Mouse (Mus musculus): Measurements from ENCODE around the gene Zfp683. TPM values are rescaled to one million over a fixed set of nuclear protein-coding genes. Genes with fewer than 3 reads are reported as not detected.

Zfp683 gene
- polyA plus RNA-seq, 1 experiment from 2014 or later, result not detected

GRCm38 (mm10) chr4:134092382-134093288 is 39.0 kb downstream of the Zfp683 start:
- no peak for ATAC-seq (ENCODE audit: insufficient number of reproducible peaks, low FRiP score)
- 71% methylated on average over 6 of the region's 6 CpGs for WGBS
- Histone ChIP-seq H3K27ac (ENCODE audit: poor library complexity, severe bottlenecking) (no peak overlapping the region), H3K4me2 (no peak overlapping the region), H3K27me3 (replicated peaks) (no peaks in the 10 kb centered on the region), H3K36me3 (no peaks in the 10 kb centered on the region), H3K4me1 (replicated peaks) (no peaks in the 10 kb centered on the region), H3K4me3 (no peak overlapping the region), H3K9me3 (replicated peaks) (no peaks in the 10 kb centered on the region), H3K9ac (no peak overlapping the region; the same call in 1 of the 2 replicates)

- Histone ChIP-seq H3K36me3 (no peaks in the 10 kb centered on the region), H3K9me3 (replicated peaks) (no peaks in the 10 kb centered on the region), H3K4me1 (replicated peaks) (peaks cover 6% of the 10 kb centered on the region; the same call in 1 of the 2 replicates), H3K9ac (no peak overlapping the region), H3K4me3 (no peak overlapping the region), H3K27ac (ENCODE audit: poor library complexity, severe bottlenecking) (no peak overlapping the region), H3K27me3 (replicated peaks) (no peaks in the 10 kb centered on the region), H3K4me2 (no peak overlapping the region)
- ATAC-seq (ENCODE audit: insufficient number of reproducible peaks, low FRiP score), result no peak
- 81% methylated on average over 7 of the region's 7 CpGs for WGBS
These were observed 40.4 kb downstream of the Zfp683 start for GRCm38 (mm10) chr4:134094004-134094564.

GRCm38 (mm10) chr4:134094923-134095547 is 41.4 kb downstream of the Zfp683 start, which contains the start of gene Cd52:
Gene Cd52 (minus strand): TSS chr4:134095082.
- Histone ChIP-seq H3K4me3 (no peak within 1 kb of the TSS), H3K4me2 (no peak within 1 kb of the TSS), H3K27me3 (replicated peaks) (no peaks in the 10 kb centered on the region), H3K4me1 (replicated peaks) (peaks cover 6% of the 10 kb centered on the region; the same call in 1 of the 2 replicates), H3K27ac (ENCODE audit: poor library complexity, severe bottlenecking) (no peak within 1 kb of the TSS), H3K36me3 (no peaks in the 10 kb centered on the region), H3K9me3 (replicated peaks) (no peaks in the 10 kb centered on the region), H3K9ac (no peak within 1 kb of the TSS)
- 59% methylated on average over 3 of the region's 3 CpGs for WGBS
- no peak for ATAC-seq (ENCODE audit: insufficient number of reproducible peaks, low FRiP score)

- Histone ChIP-seq H3K4me2 (no peak overlapping the region), H3K4me1 (replicated peaks) (peaks cover 6% of the 10 kb centered on the region; the same call in 1 of the 2 replicates), H3K27ac (ENCODE audit: poor library complexity, severe bottlenecking) (no peak overlapping the region), H3K9ac (no peak overlapping the region), H3K4me3 (no peak overlapping the region), H3K9me3 (replicated peaks) (no peaks in the 10 kb centered on the region), H3K27me3 (replicated peaks) (no peaks in the 10 kb centered on the region), H3K36me3 (no peaks in the 10 kb centered on the region)
- ATAC-seq (ENCODE audit: insufficient number of reproducible peaks, low FRiP score), result no peak
- WGBS, result 85% methylated on average over 3 of the region's 3 CpGs
These were observed 42.5 kb downstream of the Zfp683 start for GRCm38 (mm10) chr4:134096120-134096519.

- no peak overlapping the region for H3K27ac ChIP-seq (ENCODE audit: poor library complexity, severe bottlenecking)
- H3K4me2 ChIP-seq, result no peak overlapping the region
- H3K4me3 ChIP-seq, result no peak overlapping the region
- 60% methylated on average over 5 of the region's 5 CpGs for WGBS
- H3K9ac ChIP-seq, result no peak overlapping the region
- ATAC-seq (ENCODE audit: insufficient number of reproducible peaks, low FRiP score), result no peak
- peaks cover 6% of the 10 kb centered on the region; the same call in 1 of the 2 replicates for H3K4me1 ChIP-seq (replicated peaks)
- no peaks in the 10 kb centered on the region for H3K36me3 ChIP-seq
- no peaks in the 10 kb centered on the region for H3K27me3 ChIP-seq (replicated peaks)
- H3K9me3 ChIP-seq (replicated peaks), result no peaks in the 10 kb centered on the region
These were observed 43.5 kb downstream of the Zfp683 start for GRCm38 (mm10) chr4:134097015-134097608.

GRCm38 (mm10) chr4:134098628-134099027 is 45.0 kb downstream of the Zfp683 start:
- no peaks in the 10 kb centered on the region for H3K9me3 ChIP-seq (replicated peaks)
- WGBS, result 37% methylated on average over 8 of the region's 8 CpGs
- no peak overlapping the region for H3K4me2 ChIP-seq
- no peak overlapping the region for H3K4me3 ChIP-seq
- H3K4me1 ChIP-seq (replicated peaks), result peaks cover 12% of the 10 kb centered on the region; the same call in 1 of the 2 replicates
- H3K27me3 ChIP-seq (replicated peaks), result no peaks in the 10 kb centered on the region
- no peak for ATAC-seq (ENCODE audit: insufficient number of reproducible peaks, low FRiP score)
- no peaks in the 10 kb centered on the region for H3K36me3 ChIP-seq
- no peak overlapping the region for H3K27ac ChIP-seq (ENCODE audit: poor library complexity, severe bottlenecking)
- no peak overlapping the region for H3K9ac ChIP-seq

- no peak overlapping the region for H3K4me3 ChIP-seq
- 75% methylated on average over 4 of the region's 4 CpGs for WGBS
- H3K9me3 ChIP-seq (replicated peaks), result no peaks in the 10 kb centered on the region
- no peaks in the 10 kb centered on the region for H3K27me3 ChIP-seq (replicated peaks)
- no peak overlapping the region for H3K9ac ChIP-seq
- H3K4me1 ChIP-seq (replicated peaks), result peaks cover 12% of the 10 kb centered on the region; the same call in 1 of the 2 replicates
- H3K4me2 ChIP-seq, result no peak overlapping the region
- no peak overlapping the region for H3K27ac ChIP-seq (ENCODE audit: poor library complexity, severe bottlenecking)
- no peak for ATAC-seq (ENCODE audit: insufficient number of reproducible peaks, low FRiP score)
- no peaks in the 10 kb centered on the region for H3K36me3 ChIP-seq
These were observed 46.6 kb downstream of the Zfp683 start for GRCm38 (mm10) chr4:134100245-134100644.

- Histone ChIP-seq H3K27ac (ENCODE audit: poor library complexity, severe bottlenecking) (no peak within 1 kb of the TSS), H3K4me1 (replicated peaks) (peaks cover 12% of the 10 kb centered on the region; the same call in 1 of the 2 replicates), H3K36me3 (no peaks in the 10 kb centered on the region), H3K27me3 (replicated peaks) (no peaks in the 10 kb centered on the region), H3K4me2 (peak within 1 kb of the TSS; percentile 74), H3K4me3 (peak within 1 kb of the TSS; percentile 71), H3K9me3 (replicated peaks) (no peaks in the 10 kb centered on the region), H3K9ac (peak within 1 kb of the TSS; percentile 69)
- WGBS, result 17% methylated on average over 34 of the region's 34 CpGs
- peak; percentile 93 for ATAC-seq (ENCODE audit: insufficient number of reproducible peaks, low FRiP score)
These were observed 48.5 kb downstream of the Zfp683 start, which contains the start of gene Ubxn11 for GRCm38 (mm10) chr4:134101979-134102741. Gene Ubxn11 (plus strand): TSS chr4:134102570.

GRCm38 (mm10) chr4:134102742-134103119 is 49.1 kb downstream of the Zfp683 start:
- peak overlapping the region; percentile 71 for H3K4me3 ChIP-seq
- no peak overlapping the region for H3K27ac ChIP-seq (ENCODE audit: poor library complexity, severe bottlenecking)
- peaks cover 12% of the 10 kb centered on the region; the same call in 1 of the 2 replicates for H3K4me1 ChIP-seq (replicated peaks)
- no peaks in the 10 kb centered on the region for H3K36me3 ChIP-seq
- no peaks in the 10 kb centered on the region for H3K27me3 ChIP-seq (replicated peaks)
- peak; percentile 12; the same call in 1 of the 2 replicates for ATAC-seq (ENCODE audit: insufficient number of reproducible peaks, low FRiP score)
- no peaks in the 10 kb centered on the region for H3K9me3 ChIP-seq (replicated peaks)
- WGBS, result 2% methylated on average over 21 of the region's 21 CpGs
- H3K4me2 ChIP-seq, result peak overlapping the region; percentile 74
- H3K9ac ChIP-seq, result peak overlapping the region; percentile 69

- H3K27ac ChIP-seq (ENCODE audit: poor library complexity, severe bottlenecking), result no peak overlapping the region
These were observed 52.5 kb downstream of the Zfp683 start for GRCm38 (mm10) chr4:134106105-134106504.

More at GRCm38 (mm10) chr4:134106105-134106504, 52.5 kb downstream of the Zfp683 start:
- no peak for ATAC-seq (ENCODE audit: insufficient number of reproducible peaks, low FRiP score)
- Histone ChIP-seq H3K4me3 (no peak overlapping the region), H3K36me3 (no peaks in the 10 kb centered on the region), H3K9me3 (replicated peaks) (no peaks in the 10 kb centered on the region), H3K4me2 (no peak overlapping the region), H3K27me3 (replicated peaks) (no peaks in the 10 kb centered on the region), H3K9ac (no peak overlapping the region), H3K4me1 (replicated peaks) (peaks cover 29% of the 10 kb centered on the region)
- 51% methylated on average over 7 of the region's 7 CpGs for WGBS

All from heart, embryonic 12.5 days (tissue).